Mouse (Mus musculus): ENCODE data around the gene Mnat1. TPM values are rescaled to one million over a fixed set of nuclear protein-coding genes. Genes with fewer than 3 reads are reported as not detected.

Mnat1 gene
- total and polyA plus RNA-seq, 3 experiments = 39.4 to 69.0 (median 64.2) TPM

DNA sequence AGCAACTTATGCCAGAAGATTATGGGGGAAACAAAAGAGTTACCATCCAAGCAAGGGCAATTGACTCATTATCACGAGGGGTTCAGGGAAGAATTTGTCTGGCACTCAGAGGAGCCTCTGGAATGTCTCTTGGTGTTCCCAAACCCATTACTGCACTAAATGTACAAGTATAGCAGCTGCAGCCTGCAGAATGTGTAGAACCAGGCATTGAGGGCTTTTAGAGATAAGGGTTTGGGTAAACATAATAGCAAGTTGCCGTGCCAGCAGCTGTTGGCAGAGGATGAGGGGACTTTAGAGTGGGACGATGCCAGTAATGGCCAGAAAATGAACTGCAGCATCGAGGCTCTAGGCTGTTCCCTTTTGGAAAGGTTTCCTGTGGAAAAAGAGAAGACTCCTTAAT is 36.8 kb downstream of the Mnat1 start:
- DNase-seq (ENCODE audit: extremely low read depth) = no peak
- Histone ChIP-seq H3K4me3 (replicated peaks in 1 of 3; ENCODE audit: low read depth in 2 of 3, low read length in 2 of 3, poor library complexity in 1 of 3) (no peak overlapping the region), H3K27me3 (replicated peaks) (no peaks in the 10 kb centered on the region), H3K79me2 (replicated peaks; ENCODE audit: control insufficient read depth, extremely low read depth, insufficient read depth, poor library complexity, severe bottlenecking) (0 out of 2 replicates have a peak, but pooled peaks cover 3% of the 10 kb centered on the region), H3K4me1 (ENCODE audit: control insufficient read depth in 1 of 2, insufficient read depth in 2 of 2) (peaks cover 2 to 17% of the 10 kb centered on the region in 2 experiments; a peak in 3 of 4 replicates), H3K4me2 (ENCODE audit: insufficient read depth, low read depth, poor library complexity, severe bottlenecking) (no peak overlapping the region), H3K36me3 (replicated peaks in 1 of 2; ENCODE audit: control insufficient read depth in 1 of 2, insufficient read depth in 1 of 2, low read length in 1 of 2) (peaks cover 0 to 14% of the 10 kb centered on the region in 2 experiments), H3K9me3 (replicated peaks; ENCODE audit: low read length) (peaks cover 3% of the 10 kb centered on the region), H3K27ac (ENCODE audit: insufficient read depth, low read depth) (no peak overlapping the region), H3K9ac (ENCODE audit: insufficient read depth, low read depth) (no peak overlapping the region)
- in situ Hi-C loops (cut with MboI; ENCODE audit: low pct_ligation_motif_present, low pct_unique_long_range_greater_than_20kb, low sequenced_read_pairs) (no loop called here), dilution Hi-C loops (cut with MboI; ENCODE audit: extremely low pct_ligation_motif_present, extremely low pct_unique_long_range_greater_than_20kb, low sequenced_read_pairs) (no loop called here)
- no peak for TF ChIP-seq JUND (conservative IDR thresholded peaks at IDR 0.05; ENCODE audit: low read depth, low read length)
- TF ChIP-seq MYC (IDR thresholded peaks at IDR 0.05; ENCODE audit: low read depth, low read length) = no peak
- TF ChIP-seq TCF12 (IDR thresholded peaks at IDR 0.05; ENCODE audit: low read depth, low read length) = no peak
- no peak for TF ChIP-seq BHLHE40 (IDR thresholded peaks at IDR 0.05; ENCODE audit: low read depth, low read length)
- no peak for TF ChIP-seq UBTF (IDR thresholded peaks at IDR 0.05; ENCODE audit: low read depth, low read length)
- no peak for TF ChIP-seq USF1 (IDR thresholded peaks at IDR 0.05; ENCODE audit: low read depth, low read length)
- TF ChIP-seq MAZ (IDR thresholded peaks at IDR 0.05; ENCODE audit: low read depth, low read length) = no peak
- no peak for TF ChIP-seq PAX5 (IDR thresholded peaks at IDR 0.05; ENCODE audit: low read length)

DNA sequence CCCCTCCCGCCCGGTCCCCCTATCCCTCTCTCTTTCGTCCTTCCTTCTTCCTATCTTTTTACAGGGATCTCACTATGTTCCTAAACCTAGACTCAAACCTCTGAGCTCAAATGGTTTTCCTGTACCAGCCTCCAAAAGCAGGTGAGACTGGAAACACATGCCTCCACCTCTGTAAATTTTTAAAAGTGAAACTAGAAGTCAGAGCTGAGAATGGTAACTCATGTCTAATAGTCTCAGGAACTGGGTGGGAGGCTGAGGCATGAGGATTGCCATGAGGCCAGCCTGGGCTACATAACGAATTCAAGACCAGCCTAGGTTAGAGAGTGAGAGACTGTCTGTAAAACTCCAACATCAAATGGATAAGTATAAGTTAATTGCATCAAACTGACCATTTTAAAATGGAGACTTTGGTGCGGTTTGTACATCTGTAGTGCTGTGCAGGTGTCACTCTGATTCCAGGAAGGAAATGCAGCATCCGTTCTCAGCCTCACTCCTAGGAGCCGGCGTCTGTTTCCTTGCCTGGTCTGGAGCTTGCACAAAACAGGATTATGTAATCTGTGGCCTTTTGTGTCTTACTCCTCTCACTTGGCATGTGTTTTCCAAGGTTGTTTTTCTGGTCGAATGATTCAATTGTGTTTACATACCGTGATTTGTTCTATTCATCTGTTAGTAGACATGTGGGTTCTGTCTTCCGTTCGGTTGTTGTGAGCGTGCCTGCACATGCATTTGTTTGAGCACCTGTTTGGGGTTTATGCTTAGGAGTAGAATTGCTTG is 39.1 kb downstream of the Mnat1 start:
- no peak overlapping the region for H3K9ac ChIP-seq (ENCODE audit: insufficient read depth, low read depth)
- H3K4me2 ChIP-seq (ENCODE audit: insufficient read depth, low read depth, poor library complexity, severe bottlenecking) = no peak overlapping the region
- H3K4me3 ChIP-seq (replicated peaks in 1 of 3; ENCODE audit: low read depth in 2 of 3, low read length in 2 of 3, poor library complexity in 1 of 3) = no peak overlapping the region
- 0 out of 2 replicates have a peak, but pooled peaks cover 3% of the 10 kb centered on the region for H3K79me2 ChIP-seq (replicated peaks; ENCODE audit: control insufficient read depth, extremely low read depth, insufficient read depth, poor library complexity, severe bottlenecking)
- peaks cover 10% of the 10 kb centered on the region for H3K9me3 ChIP-seq (replicated peaks; ENCODE audit: low read length)
- in situ Hi-C loops (cut with MboI; ENCODE audit: low pct_ligation_motif_present, low pct_unique_long_range_greater_than_20kb, low sequenced_read_pairs) = no loop called here
- H3K36me3 ChIP-seq (replicated peaks in 1 of 2; ENCODE audit: control insufficient read depth in 1 of 2, insufficient read depth in 1 of 2, low read length in 1 of 2) = peaks cover 0 to 23% of the 10 kb centered on the region in 2 experiments
- TF ChIP-seq MAFK (IDR thresholded peaks at IDR 0.05; ENCODE audit: insufficient replicate concordance, low read length) = no peak
- no peak for TF ChIP-seq POLR2A (IDR thresholded peaks at IDR 0.05; ENCODE audit: low read depth, low read length)
- no peak for TF ChIP-seq ZMIZ1 (IDR thresholded peaks at IDR 0.05; ENCODE audit: low read depth, low read length)
- no peak for TF ChIP-seq IRF4 (IDR thresholded peaks at IDR 0.05; ENCODE audit: low read depth, low read length)
- no peak for TF ChIP-seq NELFE (IDR thresholded peaks at IDR 0.05; ENCODE audit: low read depth, low read length)
- no peak for TF ChIP-seq E2F4 (IDR thresholded peaks at IDR 0.05; ENCODE audit: insufficient replicate concordance, low read depth, low read length)
- TF ChIP-seq SMC3 (IDR thresholded peaks at IDR 0.05; ENCODE audit: low read depth, low read length) = no peak
- TF ChIP-seq HCFC1 (IDR thresholded peaks at IDR 0.05; ENCODE audit: low read depth, low read length) = no peak
- no peak for TF ChIP-seq MXI1 (IDR thresholded peaks at IDR 0.05; ENCODE audit: low read depth, low read length)
- no peak for TF ChIP-seq USF1 (IDR thresholded peaks at IDR 0.05; ENCODE audit: low read depth, low read length)
- TF ChIP-seq GABPA (IDR thresholded peaks at IDR 0.05; ENCODE audit: insufficient replicate concordance, low read depth, low read length) = no peak
- no peak for TF ChIP-seq NRF1 (IDR thresholded peaks at IDR 0.05; ENCODE audit: low read depth, low read length)
- TF ChIP-seq BHLHE40 (IDR thresholded peaks at IDR 0.05; ENCODE audit: low read depth, low read length) = no peak
- DNase-seq (ENCODE audit: extremely low read depth) = no peak
- no peaks in the 10 kb centered on the region for H3K27me3 ChIP-seq (replicated peaks)
- no peak overlapping the region for H3K27ac ChIP-seq (ENCODE audit: insufficient read depth, low read depth)
- peaks cover 2 to 12% of the 10 kb centered on the region in 2 experiments; a peak in 3 of 4 replicates for H3K4me1 ChIP-seq (ENCODE audit: control insufficient read depth in 1 of 2, insufficient read depth in 2 of 2)
- dilution Hi-C loops (cut with MboI; ENCODE audit: extremely low pct_ligation_motif_present, extremely low pct_unique_long_range_greater_than_20kb, low sequenced_read_pairs) = no loop called here
